Mouse (Mus musculus) regulatory T cell (primary cell): ENCODE data around the gene Fam136a.
"Not testable (repeated sequence)": the region's sequence is repeated elsewhere in the genome, so short reads cannot be mapped to it uniquely, and the experiment has no call there.

Source experiments
- in situ Hi-C: fragments of 300-600 bp; cut with MboI, MseI; formaldehyde crosslinking; loops from one replicate; pipeline ENCODE4 v1.15.1; 2025; ENCODE audit warnings: high pct_unique_total_duplicates

The Fam136a gene

DNA sequence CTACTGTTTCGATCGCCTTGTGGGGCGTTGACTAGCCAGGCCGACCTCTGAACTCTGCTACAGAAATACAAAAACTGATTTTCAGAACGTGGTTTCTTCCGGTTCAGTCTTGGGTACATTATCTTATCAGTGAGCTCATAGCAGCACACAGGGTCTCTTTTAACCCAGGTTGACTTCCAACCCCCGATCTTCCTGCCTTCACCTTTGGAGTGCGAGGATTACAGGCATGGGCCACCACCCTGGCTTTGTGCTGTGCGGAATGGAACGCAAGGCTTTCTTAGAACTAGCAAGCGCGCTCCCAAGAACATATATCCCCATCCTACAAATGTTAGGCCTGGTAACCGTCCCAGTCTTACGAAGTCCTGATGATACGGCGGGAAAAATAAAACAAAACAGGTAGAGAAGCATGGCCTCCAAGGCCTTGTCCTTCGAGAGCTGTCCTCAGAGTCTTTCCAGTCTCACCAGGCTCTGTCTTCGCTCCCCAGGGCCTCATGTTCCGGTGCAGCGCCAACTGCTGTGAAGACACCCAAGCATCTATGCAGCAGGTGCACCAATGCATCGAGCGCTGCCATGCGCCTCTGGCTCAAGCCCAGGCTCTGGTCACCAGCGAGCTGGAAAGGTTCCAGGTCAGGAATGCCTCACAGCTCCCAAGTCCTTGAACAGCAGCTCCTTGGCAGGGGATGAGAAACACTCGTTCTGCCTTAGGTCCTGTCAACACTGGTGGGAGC lies 843 bp downstream of the Fam136a start:
- in situ Hi-C loops, result loop anchor here (5.0 to 25.0 kb wide), 3 partner anchors 36 to 454 kb away; partner anchors contain the start of genes Nat8f1, Nat8f4, Tia1 and Tprkb

DNA sequence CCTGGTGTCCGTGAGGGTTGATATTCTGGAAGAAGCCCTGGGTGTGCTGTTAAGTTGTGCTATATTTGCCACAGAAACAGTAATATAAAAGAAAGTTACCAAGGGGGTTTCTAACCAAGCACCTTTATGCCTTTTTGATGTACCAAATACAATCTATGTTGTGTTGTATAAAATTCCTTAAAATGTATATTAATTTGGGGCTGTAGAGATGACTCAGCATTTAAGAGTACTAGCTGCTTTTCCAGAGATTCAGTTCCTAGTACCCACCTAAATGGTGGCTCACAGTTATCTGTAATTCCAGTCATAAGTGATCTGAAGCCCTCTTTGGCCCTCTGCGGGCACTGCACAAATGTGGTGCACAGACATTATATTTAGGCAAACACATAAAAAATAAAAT lies 1.4 kb downstream of the Fam136a start:
- in situ Hi-C loops, result loop anchor here (5.0 to 25.0 kb wide), 3 partner anchors 35 to 455 kb away; partner anchors contain the start of genes Nat8f1, Nat8f4, Tia1 and Tprkb

DNA sequence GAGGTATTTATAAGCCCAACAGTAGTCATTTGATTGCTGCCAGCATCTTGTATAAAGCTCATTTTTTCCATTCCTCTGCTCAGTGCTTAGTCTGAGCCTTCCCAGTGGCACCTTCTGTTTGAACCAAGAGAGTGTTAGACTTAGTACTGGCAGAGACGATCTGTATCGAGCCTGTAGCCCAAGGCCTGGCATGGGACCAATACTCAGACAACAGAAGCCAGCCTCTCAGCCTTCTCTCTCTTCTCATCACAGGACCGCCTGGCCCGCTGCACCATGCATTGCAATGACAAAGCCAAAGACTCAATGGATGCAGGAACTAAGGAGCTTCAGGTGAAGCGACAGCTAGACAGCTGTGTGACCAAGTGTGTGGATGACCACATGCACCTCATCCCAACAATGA lies 3.0 kb downstream of the Fam136a start:
- in situ Hi-C loops, result loop anchor here (5.0 to 25.0 kb wide), 3 partner anchors 34 to 456 kb away; partner anchors contain the start of genes Nat8f1, Nat8f4, Tia1 and Tprkb

DNA sequence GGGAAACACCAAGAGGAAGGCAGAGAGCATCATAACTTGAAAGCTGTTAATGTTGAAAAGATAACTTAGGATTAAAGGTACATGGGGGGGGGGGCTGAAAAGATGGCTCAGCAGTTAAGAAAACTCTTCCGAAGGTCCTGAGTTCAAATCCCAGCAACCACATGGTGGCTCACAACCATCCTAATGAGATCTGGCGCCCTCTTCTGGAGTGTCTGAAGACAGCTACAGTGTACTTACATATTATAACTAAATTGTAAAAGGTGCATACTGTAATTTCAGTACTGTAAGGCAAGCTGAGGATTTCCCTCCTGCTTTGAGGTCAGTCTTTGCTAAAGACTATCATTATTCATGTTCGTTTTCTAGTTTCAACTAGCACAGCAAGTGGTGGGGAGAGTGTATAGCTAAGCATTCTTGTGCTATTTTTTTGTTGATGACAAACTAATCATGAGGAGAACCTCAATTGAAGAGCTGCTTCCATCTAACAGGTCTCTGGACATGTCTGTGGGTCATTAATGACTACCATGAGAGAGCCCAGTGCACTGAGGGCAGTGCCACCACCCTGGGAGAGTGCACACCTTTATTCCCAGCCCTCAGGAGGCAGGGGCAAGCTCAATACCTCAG lies 4.8 kb downstream of the Fam136a start:
- in situ Hi-C loops, result loop anchor here (25.0 kb wide), 1 partner anchor 458 kb away; the partner anchor contains the start of genes Nat8f1, Nat8f4 and Tprkb

DNA sequence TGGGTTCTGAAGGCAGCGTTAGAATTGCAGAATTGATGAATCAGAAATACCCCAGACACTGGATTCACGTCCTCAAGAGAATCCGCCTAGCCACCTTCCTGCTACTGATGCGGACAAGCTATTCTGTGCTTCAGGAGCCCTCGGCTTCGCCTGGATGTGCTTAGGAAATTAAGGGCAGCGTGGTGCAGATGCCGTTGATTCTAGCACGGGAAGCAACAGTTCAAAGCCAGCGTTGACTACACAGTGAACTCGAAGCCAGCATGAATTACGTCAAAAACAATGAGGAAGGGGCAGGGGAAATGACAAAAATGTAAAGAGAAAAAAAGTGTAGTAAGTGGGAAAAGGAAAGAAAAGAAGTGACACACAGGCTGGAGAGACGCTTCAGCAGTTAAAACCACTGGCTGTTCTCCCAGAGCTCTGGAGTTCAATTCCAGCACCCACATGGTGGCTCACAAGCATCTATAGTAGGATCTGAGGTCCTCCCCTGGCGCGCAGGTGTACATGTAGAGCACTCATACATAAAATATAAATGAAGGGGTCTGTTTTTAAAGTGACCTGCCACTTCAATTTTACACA lies 5.4 kb downstream of the Fam136a start, which contains the start of gene Snrpg:
Snrpg (plus strand) TSS at position 541 of the 576 bp plus-strand sequence.
- in situ Hi-C loops, result loop anchor here (25.0 kb wide), 1 partner anchor 459 kb away; the partner anchor contains the start of genes Nat8f1, Nat8f4 and Tprkb

DNA sequence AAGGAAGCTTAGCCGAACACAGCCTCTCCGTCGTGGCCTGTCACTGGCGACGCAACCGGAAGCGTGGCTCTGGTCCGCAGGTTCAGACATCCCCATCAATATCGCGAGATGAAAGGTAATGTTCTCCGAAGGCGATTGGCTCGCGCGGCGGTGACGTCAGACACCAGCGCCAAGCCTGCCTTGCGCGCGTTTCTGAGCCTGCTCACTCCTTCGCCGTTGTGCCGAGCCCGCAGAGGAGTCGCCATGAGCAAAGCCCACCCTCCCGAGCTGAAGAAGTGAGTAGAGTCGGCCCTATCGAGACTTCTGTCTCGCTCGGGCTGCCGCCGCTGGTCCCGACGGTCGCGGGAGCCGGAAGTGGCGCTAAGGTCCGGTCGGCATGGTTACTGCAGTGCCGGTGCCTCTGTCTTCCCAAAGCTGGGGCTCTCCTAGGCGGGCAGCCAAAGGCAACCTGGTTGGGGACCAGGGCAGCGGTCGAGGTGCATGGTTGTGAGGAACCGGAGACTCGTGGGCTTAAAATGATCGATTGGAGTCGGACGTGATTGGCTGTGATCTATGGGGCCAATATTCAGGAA lies 6.0 kb downstream of the Fam136a start:
- in situ Hi-C loops, result loop anchor here (25.0 kb wide), 1 partner anchor 459 kb away; the partner anchor contains the start of genes Nat8f1, Nat8f4 and Tprkb

DNA sequence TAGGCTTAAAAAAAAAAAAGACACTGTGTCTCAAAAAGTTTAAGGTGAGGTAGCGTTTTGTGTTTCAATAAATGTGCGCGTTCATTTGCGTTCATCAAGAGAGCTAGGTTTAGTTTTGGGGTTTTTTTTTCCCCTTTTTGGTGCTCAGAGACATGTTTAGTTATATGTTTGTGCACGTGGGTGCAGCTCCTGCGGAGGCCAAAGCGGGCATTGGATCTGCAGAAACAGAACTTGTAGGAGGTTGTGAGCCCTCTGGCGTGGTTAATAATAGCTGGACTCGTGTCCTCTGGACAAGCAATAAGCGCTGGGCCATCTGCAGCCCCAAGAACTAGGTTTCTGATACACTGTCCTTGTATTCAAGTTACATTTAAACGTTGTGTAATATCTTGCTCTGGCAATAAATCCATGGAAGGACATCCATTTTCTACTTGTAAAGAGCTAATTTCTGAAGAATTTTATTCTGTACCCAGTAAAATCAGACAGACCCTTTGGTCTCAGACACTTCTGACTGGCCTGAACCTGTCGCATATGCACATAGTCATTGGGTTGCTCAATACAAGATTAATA lies 6.6 kb downstream of the Fam136a start:
- in situ Hi-C loops, result loop anchor here (25.0 kb wide), 1 partner anchor 460 kb away; the partner anchor contains the start of genes Nat8f1, Nat8f4 and Tprkb

DNA sequence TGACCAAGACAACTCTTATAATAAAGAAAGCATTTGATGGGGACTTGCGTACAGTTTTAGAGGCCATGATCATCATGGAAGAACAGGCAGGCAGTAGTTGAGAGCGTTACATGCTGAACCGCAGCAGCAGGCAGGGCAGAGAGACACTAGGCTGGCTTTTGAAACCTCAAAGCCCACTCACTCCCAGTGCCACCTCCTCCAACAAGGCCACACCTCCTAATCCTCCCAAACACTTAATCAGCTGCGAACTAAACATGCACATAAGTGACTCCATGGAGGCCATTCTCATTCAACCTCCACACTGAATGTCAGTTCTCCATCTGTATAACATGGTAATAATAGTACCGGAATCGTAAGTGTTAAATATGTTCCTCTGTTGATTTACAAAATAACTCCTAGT lies 8.1 kb downstream of the Fam136a start:
- in situ Hi-C loops, result loop anchor here (25.0 kb wide), 1 partner anchor 461 kb away; the partner anchor contains the start of genes Nat8f1, Nat8f4 and Tprkb

DNA sequence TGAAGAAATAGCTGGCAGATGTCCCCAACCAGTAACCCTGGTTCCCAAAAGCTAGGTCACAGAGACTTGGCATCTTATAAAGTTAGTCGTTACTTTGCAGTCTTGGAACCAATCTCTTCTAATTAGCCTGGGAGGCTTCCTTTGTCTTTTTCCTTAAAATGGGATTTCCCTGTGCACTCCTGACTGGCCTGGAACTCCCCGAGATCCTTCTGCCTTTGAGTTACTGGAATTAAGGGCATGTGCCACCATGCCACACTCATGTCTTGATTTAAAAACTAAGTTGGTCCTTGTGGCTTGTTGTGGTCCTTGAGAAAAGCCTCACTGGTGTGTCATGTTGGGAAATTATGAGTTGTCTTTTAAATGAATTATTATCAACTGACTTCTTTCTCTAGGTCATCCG lies 12.9 kb downstream of the Fam136a start:
- in situ Hi-C loops, result no loop called here

DNA sequence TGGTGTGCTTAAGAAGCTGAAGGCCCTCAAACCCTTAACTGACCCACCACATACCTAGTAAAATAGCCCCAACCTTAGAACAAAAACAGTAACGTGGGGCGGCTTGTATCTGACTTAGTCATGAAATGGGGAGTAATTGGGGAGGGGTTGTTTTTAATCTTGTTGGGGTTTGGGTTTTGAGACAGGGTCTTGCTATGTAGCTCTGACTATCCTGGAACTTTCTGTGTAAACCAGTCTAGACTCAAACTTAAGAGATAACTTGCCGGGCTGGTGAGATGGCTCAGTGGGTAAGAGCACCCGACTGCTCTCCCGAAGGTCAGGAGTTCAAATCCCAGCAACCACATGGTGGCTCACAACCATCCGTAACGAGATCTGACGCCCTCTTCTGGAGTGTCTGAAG lies 14.7 kb downstream of the Fam136a start:
- in situ Hi-C loops, result not testable (repeated sequence)

DNA sequence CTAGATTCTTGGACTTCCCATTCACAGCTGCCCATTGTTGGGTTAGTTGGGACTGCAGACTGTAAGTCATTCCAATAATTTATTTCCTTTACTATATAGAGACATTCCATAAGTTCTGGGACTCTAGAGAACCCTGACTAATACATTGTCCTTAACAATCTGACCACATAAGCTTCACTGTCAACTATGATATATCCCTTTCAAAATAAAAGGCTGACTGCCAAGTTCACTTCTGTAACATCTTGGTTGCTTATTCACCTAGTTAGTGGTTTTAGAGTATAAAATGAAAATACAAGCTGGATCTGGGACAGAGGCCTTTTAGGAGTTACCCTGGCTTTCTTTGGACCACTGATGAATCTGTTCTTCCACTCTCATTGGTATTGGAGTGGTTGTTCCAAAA lies 17.1 kb downstream of the Fam136a start:
- in situ Hi-C loops, result no loop called here

DNA sequence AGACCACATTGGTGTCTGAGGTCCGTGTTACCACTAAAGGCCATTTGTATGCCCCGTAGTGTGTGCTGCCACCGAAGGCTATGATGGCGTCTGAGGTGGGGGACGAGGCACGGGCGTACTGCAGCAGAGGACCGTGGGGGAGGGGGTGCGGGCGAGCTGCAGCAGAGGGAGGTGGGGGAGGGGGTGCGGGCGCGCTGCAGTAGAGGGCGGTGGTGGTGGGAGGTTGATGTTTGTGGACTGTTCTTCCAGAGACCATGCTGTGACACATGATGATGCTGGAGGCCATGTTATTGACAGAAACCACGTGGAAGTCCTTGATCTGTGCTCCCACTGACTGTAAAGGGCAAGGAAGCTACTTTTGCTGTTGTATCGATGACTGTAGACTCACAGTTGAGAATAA lies 17.9 kb downstream of the Fam136a start:
- in situ Hi-C loops, result no loop called here

DNA sequence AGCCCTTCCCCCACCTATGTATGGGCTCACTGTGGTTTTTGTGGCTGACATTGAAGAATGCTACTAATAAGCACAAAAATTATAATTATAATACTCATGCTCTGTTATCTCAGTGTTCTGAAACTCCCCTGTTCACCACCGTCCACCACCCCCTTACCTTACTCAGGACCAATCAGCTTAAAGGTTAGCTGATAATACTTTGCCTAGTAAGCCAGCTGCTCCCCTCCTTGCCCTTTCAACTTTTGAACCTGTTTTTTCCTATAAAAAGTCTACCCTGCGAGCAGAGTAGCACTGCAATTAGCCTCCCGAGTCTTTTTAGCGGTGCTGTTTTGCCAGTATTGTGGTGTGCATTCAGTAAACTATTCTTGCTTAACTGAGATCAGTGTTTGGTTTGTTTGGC lies 19.2 kb downstream of the Fam136a start:
- in situ Hi-C loops, result no loop called here

DNA sequence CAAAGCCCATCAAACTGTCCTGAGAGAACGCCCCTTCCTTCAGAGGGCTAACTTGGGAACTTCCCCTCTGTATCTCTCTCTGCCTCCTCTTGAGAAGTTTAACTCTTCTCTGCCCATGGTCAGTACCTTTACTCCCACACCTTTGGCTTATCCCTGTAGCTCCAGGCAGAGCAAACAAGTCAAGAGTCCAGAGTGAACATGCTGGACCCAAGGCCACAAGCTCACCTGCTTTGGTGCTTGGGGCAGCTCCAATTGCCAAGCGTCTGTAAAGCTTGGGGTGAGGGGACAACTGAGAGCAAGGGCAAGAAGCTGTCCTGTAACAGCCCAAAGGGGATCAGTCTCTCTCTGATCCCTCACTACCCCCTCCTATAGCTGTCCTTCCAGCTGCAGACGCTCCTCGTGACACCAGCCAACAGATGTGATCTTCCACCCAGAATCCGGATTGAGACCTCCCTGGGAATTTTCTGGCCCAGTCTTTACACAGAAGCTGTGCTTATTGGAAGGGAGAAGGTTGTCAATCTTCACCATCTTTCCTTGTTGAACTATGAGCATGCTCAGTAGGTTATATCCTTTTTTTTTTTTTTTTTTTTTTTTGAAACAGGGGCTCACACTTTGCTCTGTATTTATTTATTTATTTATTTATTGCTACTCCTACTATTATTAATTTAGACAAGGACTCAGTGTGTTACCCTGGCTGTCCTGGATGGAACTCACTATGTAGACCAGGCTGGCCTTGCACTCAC lies 20.1 kb downstream of the Fam136a start:
- in situ Hi-C loops, result no loop called here

DNA sequence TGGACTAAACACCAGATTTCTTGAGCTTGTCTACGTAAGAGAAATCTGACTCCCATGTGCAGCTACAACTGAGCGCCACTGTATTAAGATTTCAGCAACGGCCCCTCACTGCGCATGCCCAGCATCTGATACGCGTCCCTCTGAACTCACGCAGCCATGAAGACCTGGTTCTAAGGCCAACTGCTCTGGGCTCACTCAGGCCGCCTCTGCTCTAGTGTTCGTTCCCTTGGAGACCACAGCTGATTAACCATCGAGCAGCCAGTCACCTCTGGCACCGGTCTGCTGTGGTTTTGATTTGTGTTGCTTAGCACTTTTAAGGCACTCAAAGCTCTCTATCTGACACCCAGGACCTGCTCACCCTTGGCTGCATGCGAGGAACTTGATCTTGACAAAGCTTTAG lies 21.9 kb downstream of the Fam136a start:
- in situ Hi-C loops, result no loop called here

DNA sequence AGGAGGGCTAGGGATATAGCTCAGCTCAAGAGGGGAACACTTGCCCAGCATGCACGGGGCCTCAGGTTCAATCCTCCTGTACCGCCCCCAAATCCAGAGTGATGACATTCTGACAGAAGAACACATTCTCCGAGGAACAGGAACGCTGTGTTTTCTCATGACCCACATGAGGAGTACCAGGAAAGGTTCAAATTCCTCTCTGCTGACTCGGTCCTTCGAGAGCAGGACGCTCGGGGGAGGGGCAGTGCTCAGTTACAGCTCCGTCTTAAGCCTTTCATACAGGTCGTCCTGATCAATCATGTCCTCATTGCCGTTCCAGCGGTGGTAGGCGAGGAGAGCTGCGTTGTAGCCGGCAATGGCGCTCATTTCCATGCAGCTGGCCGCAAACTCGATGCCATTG lies 23.0 kb downstream of the Fam136a start:
- in situ Hi-C loops, result no loop called here

DNA sequence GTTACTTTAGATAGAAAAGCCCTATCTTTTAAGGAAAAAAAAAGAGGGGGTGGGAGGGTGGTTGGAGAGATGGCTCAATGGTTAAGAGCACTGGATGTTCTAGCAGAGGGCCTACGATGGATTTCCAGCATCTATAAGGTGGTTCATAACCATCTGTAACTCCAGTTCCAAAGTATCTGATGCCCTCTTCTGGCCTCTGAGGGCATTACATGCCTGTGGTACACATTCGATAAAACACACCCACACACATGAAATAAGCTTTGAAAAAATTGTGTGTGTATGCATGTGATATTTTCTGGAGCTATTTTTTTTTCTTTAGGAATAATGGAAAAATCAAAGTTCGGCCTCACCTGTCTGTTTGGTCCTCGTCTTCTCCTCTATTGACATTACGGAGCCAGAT lies 25.9 kb downstream of the Fam136a start:
- in situ Hi-C loops, result no loop called here

DNA sequence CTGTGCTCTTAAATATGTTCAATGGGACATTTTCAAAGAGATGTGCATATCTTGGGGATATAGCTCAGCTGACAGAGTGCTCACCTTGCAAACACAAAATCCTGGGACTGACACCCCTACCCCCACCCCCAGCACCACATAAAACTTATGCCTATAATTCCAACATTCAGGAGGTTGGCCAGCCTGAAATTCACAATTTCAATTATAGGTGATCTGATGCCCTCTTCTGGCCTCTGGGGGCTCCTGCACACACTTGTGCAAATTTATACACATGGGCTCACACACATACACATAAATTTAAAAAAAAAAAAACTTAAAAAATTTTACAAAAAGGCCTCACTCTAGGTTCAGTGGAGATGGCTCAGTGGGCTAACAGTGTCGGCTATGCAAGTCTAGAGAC lies 27.7 kb downstream of the Fam136a start:
- in situ Hi-C loops, result no loop called here

DNA sequence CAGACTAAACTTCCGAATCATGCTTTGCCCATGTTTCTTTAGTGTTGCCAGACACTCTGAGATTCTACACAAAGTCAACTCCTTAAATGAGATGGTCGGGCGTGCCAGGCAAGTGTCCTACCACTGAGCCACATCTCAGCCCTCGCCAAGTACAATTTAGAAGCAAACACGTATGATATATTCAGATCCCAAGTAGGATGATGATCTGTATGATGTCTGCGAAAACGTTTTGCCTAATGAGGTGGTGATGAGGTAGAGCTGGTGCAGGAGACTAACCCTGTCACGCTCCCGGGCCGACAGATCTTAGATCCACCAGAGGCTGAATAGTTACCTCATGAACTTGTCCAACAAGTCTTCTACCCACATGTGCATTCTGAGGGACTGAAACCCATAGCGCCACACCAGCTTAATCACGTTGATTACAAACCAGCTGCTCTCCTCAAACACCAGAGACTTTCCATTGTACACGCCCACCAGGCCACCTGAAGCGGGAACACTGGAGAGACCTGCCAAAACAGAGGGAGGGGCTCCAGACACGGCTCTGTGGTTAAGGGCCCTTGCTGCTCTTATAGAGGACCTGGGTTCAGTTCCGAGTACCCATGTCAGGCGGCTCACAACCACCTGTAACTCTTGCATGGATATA lies 28.8 kb downstream of the Fam136a start:
- in situ Hi-C loops, result no loop called here

DNA sequence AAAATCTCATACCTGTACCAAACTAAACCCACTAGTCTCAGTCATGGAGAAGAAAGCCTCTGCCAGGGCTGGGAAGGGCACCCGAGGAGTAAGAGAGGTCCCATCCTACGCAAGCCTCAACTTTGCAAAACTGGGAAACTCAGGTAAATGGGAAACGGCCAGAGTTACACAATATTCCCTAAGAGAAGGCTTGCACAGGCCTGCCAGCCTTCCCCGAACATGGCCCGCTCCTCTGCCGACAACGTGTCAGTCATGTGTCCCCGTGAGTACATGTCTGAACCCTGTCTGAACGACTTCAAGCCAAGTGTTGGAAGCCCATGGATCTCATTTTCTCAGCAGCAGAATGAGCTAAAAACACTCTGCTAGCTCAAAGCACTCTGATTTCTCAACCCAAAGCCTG lies 29.6 kb downstream of the Fam136a start:
- in situ Hi-C loops, result no loop called here
